Mouse (Mus musculus): ENCODE measurements around the gene Pam16.
A peak's percentile ranks its signal among the peaks of the same experiment; 100 is the strongest.

Pam16 gene

DNA sequence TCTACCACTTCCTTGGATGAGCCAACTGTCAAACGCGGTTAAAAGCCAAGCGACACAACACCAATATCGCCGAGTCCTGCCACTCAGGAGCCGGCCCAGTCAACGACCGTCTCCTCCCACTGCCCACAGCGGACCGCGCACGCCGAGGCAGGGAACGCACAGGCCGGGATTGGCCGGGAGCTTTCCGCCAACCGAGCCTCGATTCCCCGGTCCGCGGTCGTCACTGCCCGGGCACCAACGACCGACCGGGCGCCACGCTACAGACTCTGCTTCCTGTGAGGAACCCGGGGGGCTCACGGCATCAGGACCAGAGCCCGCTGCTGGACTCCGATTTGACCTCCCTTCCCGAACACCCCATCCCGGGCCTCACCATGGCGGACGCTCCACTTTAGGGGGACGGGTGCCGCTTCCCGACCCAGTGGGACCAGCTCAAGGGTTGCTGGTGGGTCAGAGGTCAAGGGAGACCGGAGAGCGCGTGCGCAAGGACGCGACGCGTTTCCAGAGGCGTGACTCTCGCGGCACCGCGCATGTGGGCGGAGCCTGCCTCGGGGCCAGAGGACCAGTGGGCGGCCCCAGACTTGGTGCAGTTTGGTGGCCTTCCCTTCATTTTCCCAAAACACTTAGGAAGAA lies at the start of gene Pam16:
Gene Pam16, minus strand, starts transcription at position 508 of the 630 bp plus-strand sequence.
- peak; percentile 93 for DNase-seq (ENCODE audit: low read depth, low spot score)

DNA sequence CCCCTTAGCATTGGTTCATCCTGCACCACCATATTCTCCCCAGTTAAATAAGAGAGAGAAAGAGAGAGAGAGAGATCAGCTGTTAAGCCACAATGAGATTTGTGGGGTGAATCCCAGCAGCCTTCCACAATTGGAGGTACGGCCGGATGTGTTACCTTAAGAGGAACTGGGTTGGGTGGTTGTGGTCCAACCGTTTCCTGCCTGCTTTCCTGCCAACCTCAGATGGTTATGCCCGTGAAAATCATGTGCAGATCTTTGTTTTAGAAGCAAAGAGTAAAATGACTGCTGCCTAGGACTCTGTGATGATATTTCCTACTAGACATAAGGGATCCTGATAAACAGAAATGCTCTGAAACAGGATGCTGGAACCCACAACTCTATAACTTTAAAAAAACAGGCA lies 49.3 kb upstream of the Pam16 start:
- no peak for DNase-seq (ENCODE audit: low read depth, low spot score)

DNA sequence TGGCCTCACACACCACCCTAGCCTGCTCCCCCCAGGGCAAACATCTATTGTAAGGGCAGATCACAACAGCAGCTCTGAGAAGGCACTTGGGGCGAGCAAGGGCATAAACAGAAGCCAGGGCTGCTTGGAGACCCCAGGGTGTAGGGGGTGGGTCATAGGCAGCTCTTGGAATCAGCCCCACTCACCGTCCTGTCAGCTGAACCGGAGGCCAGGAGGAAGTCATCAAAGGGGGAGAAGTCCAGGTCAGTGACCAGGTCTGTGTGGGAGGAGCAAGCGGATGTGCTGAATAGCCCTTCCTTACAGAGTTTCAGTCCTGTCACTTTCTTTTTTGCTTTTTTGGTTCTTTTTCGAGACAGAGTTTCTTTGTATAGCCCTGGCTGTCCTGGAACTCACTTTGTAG lies 45.5 kb upstream of the Pam16 start:
- no peak for DNase-seq (ENCODE audit: low read depth, low spot score)

DNA sequence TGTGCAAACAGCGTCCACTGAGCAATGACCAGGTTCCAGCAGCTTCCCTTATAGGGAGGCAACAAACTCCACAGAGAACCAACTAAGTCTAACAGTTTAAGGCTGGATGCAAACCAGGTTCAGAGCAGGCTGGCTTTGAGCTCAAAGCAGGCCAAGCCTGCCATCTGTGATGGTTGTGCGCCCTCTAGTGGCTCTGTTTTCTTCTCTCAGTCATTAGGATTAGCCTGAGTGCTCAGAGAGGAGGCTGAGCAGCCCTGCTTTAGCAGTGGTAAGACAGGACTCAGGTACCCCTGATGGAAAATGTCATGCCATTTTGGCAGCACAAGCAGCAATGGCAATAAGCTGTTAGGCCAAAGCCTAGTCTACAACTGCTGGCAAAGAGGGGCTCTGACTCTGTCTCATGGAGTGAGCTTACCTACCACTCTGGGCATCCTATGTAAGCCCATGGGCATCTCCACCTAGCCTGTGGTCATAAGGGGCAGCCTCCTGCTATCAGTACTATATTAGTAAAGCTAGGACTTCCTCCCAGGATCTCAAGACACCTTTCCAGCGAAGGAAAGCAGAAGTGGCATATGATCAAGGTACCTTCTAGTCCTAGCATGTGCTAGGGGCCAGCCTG lies 42.5 kb upstream of the Pam16 start:
- DNase-seq (ENCODE audit: low read depth, low spot score): peak; percentile 86

DNA sequence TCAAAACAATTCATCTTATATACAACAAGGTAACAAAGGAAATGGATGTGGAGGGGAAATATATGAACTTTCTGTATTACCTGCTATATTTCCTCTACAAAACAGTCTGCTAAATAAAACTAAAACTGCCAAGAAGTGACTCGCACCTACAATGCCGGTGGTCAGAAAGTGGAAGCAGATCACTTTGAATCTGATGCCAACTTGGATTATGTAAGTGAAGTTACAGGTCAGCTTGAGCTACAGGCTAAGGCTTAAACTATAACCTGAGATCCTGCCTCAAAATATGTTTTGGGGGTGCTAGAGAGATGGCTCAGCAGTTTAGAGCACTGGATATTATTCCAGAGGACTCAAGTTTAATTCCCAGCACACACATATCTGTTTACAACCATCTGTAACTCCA lies 40.9 kb upstream of the Pam16 start:
- DNase-seq (ENCODE audit: low read depth, low spot score): no peak

DNA sequence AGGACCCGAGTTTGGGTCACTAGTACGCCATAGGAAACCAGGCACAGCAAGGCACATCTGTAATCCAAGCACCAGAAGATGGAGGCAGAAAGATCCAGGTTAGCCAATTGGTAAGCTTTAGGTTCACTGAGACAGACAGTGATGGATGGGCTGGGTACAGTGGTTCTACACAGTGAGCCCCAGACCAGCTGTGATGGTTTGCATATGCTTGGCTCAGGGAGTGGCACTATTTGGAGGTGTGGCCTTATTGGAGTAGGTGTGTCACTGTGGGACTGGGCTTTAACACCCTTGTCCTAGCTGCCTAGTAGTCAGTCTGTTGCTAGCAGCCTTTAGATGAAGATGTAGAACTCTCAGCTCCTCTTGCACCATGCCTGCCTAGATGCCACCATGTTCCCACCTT lies 39.0 kb upstream of the Pam16 start:
- DNase-seq (ENCODE audit: low read depth, low spot score): no peak

DNA sequence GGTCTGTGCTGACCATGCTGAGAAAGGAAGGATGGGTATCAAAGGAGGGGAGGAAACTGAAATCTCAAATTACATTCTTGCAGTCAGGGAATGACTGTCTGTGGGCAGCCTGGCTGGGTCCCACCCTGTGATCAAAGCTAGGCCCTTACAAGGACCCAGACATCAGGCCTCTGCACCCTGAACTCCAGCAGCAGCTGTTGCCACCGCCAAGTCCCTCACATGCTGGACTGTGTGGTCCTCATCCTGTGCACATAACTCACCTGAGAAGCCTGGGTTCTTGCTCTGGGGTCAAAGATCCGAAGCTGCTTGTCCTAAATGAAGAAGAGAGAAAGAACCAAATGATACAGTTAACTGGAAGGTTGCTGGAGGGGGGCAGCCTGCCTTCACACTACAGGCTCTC lies 36.8 kb upstream of the Pam16 start:
- no peak for DNase-seq (ENCODE audit: low read depth, low spot score)

DNA sequence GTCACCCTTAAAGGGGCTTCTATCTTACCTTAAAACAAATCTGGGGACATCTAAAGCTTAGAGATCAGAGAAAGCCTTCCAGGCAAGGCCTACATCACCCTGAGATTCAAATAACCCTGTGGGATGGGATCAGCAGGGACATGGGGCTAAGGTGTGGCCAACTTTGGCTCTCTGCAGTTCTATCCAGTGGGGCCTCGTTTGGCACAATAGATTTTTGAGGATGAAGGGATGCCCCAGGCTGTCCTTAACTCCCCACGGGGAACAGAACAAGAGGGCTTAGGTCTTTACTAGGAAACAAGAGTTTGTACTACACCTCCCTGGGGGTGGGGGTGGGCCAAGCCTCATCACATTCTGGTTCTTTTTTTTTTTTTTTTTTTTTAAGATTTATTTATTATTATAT lies 34.5 kb upstream of the Pam16 start:
- no peak for DNase-seq (ENCODE audit: low read depth, low spot score)

DNA sequence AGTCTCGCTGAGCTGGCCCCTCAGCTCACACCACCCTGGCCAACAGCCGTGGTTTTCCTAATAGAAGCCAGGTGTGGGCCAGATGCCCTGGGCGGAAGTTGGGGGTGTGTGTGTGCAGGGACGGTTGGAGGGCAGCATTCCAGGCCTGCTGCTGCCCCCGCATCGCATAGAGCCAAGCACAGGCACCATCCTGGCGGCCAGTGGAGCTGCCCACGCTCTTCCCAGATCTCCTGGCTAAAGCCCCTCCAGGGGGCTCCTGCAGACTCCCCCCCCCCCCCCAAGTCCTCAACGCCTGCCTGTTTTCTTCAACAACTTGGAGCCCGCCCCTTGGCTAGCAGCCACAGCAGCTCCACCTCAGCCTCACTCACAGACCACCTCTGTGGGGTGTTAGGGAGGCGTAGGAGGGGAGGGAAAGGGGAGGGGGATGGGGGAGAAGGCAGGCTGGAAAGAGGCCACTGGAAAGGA lies 34.0 kb upstream of the Pam16 start:
- no peak for DNase-seq (ENCODE audit: low read depth, low spot score)

DNA sequence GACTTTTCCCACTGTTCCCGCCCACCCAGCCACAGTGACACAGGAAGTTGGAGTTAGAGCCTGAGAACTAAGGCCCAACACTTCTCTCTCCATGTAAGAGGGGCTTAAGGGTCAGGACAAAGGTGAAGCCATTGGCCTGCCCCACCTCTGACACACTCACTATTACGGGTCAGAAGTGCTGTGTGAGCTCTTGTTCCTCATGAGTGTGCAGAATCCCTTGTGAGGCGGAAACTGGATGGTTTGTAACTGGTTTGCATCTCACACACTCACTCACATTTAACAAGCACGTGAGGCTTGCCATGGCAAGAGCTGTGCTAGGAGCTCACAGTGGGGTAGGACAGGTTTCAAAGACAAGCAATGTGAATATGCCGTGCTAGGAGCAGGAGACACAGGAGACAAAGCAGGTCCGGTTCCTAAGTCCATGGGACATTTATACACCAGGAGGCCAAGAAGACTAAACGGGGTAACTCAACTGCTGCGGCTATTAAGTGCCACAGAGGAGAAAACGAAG lies 31.8 kb upstream of the Pam16 start:
- no peak for DNase-seq (ENCODE audit: low read depth, low spot score)

DNA sequence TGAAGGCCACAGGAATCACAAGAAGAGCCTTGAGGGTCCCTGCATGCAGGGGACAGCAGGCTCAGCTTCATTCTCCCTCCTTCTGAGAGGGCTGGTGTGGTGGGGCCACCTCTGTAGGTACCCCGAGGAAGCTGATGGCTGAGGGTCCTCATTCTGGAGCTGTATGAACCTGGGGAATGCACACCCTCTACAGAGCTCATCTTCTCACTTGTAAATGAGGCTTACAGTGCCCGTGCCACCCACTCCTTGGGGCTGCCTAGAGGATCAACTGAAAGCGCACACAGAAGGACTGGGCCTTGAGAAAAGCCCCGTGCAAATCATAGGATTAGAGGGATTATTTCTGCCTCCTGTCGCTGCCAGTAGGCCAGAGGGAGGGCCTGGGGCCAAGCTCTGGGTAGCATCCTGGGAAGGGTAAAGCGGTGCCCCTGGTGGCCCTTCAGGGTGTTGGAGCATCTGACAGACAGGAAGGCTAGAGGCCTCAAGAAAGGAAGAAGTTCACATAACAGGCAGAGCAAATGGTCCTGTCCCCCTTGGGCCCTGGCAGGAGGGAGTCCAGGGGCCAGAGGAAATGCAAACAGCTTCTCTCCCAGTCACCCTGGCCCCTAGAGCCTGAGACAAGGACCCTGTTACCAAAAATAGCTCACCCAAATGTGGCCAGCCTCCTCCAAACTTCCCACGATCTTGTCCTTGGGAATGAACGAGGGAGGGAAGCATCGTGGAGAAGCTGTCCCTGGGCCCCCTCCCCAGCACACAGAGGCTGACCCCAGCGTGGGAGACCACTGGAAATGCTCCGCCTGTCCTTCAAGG lies 31.2 kb upstream of the Pam16 start:
- DNase-seq (ENCODE audit: low read depth, low spot score): no peak

DNA sequence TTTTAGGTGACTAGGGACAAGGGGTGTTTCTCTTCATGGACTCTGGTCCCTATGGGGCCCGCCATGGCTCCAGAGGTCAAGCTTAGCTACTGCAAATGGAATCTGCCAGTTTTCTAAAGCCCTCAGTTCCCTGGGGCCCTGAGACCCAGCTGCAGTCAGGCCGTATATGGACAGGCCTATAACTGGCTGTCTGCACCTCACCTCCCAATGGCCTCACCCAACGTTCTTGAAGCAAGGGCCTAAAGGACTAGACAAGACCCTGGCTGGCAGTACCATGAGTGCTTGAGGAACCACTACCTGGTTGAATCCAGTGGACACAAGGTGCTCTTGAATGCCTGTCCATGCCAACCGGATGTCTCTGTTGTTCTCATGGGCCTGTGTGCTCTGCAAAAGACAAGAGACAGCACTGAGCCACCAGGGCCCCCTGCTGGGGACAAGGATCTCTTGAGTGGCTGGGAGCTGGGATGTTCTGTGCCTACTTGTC lies 30.5 kb upstream of the Pam16 start:
- no peak for DNase-seq (ENCODE audit: low read depth, low spot score)

DNA sequence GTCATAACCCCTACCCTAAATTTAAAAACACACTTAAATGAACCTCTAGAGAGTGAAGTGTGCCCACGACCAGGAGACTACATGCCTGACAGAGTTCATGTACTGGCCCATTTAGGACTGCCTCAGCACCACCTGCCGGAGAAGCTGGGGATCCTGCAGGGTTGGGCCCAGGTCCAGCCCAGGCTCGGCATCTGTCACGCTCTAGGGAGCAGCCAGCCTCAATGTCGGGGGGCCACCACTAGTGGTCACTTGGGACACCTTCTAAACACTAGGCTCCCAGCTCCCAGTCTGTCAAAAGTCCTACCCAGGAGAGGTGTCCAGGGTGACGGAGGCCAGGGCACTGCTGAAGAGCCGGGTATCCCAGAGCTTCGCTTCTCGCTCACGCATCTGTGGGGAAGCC lies 29.9 kb upstream of the Pam16 start:
- no peak for DNase-seq (ENCODE audit: low read depth, low spot score)

DNA sequence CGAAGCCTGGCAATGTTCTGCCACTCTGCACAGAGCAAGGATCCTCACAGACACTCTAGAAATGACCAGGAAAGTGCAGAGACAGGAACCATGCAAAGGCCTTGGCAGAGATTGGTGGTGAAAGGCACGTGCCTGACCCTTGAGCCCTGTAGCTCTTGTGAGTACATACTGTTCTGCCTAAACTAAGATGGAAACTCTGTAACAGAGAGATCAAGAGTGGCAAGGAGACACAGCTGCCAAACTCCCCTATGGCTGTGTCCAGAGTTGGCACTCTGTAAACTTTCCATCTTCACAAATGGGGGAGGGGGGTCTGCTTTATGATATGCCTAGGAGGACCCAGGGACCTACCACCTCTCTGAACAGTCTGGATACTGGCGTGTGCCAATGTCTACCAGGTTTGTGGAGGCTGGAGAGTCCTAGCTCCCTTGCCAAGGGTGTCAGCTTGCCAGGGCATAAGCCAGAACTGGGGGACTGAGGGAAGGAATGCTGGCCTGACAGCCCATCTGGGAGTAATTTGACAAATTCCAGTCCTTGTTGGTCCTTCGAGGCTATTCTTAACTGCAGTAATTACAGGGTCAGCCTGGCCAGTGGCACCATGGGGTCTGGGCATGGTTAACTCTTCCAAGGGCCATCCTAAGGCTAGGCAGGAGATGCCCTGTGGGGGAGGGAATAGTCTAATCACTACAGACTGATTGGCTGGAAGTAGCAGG lies 28.1 kb upstream of the Pam16 start:
- no peak for DNase-seq (ENCODE audit: low read depth, low spot score)

DNA sequence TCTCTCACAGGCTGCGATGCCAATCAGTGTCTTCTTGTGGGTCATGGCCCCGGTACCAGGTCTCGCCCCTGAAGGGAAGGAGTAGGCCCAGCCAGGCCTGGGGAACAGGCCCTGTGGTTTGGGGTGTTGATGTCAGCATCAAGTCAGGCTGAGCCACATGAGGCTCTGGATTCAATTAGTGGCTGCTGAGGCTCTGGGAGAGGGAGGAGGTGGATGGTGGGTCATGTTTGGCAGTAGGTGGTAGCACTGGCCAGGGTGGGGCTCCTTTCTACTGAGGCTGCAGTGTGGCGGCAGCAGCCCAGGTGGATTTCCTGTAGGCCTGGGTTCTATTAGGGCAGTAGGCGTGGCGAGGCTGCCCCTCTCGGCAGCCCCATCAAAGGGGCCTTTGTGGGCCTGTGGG lies 26.8 kb upstream of the Pam16 start:
- DNase-seq (ENCODE audit: low read depth, low spot score): no peak

DNA sequence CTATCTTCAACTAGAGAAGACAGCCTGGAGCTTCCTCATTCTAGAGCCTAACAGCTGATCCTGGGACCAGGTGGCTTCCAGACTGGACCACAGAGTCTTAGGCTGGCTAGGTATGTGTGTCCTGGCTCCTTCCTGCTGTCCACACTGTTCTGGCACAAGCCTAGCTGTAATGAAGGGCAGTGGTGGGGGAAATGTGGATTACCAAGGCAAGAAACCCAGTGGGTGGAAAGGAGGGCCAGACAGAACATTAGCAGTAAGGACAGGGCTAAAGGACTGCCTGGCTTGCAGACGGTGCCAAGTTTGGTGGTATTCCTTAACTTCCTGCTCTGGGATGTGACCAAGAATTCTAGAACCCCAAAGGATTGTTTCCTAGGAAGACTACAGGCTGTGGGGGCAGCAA lies 26.3 kb upstream of the Pam16 start:
- no peak for DNase-seq (ENCODE audit: low read depth, low spot score)

DNA sequence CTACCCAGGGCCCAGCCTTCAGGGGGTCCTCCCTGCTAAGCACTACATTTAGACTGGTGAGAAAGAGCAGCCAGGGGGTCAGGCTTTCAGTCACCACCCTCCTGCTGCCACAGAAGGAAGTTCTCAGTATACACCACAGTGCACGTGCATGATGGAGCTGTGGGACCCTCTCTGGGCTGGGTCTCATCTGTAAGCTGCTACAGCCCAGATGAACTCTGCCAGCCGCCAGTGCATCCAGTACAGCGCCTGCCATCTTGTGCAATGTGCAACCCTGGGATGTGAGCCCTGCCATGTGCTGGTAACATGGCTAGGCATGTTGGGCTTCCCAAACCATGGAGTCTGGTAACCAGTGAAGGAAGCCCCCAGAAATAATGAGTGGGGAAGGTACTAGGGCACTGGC lies 25.4 kb upstream of the Pam16 start:
- DNase-seq (ENCODE audit: low read depth, low spot score): no peak

DNA sequence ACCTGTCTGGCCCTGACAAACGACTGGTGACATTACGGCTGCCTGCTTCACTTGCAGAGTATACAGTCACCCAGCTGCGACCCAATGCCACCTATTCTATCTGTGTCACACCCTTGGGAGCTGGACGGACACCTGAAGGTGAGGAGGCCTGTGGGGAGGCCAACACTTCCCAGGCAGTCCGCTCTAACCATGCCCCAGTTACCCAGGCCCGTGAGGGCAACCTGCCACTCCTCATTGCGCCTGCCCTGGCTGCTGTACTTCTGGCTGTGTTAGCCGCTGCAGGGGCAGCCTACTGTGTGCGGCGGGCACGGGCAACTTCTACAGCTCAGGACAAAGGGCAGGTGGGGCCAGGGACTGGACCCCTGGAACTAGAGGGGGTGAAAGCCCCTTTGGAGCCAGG lies 24.9 kb upstream of the Pam16 start:
- DNase-seq (ENCODE audit: low read depth, low spot score): no peak

DNA sequence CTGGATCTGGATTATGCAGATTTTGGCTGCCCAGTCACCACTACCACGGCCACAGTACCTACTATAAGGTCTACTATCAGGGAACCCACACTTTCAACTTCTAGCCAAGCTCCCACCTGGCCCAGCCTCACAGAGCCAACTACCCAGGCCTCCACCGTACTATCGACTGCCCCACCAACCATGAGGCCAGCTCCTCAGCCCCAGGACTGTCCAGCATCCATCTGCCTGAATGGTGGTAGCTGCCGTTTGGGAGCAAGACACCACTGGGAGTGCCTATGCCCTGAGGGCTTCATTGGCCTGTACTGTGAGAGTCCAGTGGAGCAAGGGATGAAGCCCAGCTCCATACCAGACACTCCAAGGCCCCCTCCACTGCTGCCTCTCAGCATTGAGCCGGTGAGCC lies 24.4 kb upstream of the Pam16 start:
- DNase-seq (ENCODE audit: low read depth, low spot score): no peak

DNA sequence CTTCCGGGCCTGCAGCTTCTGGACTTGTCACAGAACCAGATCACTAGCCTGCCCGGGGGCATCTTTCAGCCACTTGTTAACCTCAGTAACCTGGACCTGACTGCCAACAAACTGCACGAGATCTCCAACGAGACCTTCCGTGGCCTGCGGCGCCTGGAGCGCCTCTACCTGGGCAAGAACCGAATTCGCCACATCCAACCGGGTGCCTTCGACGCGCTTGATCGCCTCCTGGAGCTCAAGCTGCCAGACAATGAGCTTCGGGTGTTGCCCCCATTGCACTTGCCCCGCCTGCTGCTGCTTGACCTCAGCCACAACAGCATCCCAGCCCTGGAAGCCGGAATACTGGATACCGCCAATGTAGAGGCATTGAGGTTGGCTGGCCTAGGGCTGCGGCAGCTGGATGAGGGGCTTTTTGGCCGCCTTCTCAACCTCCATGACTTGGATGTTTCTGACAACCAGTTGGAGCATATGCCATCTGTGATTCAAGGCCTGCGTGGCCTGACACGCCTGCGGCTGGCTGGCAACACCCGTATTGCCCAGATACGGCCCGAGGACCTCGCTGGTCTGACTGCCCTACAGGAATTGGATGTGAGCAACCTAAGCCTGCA lies 23.7 kb upstream of the Pam16 start:
- DNase-seq (ENCODE audit: low read depth, low spot score): no peak

DNA sequence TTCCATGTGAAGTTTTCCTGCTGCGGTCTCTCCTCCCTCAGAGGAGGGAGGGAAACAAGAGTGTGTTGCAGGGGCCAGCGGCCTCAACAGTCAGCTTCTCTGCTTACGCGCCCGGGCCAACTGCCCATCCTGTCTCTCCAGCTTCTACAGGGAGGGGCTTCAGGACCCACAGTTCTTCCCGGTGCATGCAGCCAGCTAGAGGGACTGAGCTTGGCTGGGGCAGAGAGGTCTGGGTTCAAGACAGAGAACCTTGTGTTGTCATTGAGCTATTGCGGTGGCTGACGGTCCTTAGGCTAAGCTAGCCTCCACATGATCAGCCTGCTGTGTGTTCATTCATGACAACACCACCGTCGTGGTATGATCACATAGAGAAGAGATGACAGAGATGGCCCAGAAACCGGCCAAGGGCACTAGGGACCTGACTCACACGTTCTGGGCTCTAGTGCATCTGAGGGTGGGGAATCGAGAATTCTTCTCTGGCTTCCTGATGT lies 22.9 kb upstream of the Pam16 start:
- no peak for DNase-seq (ENCODE audit: low read depth, low spot score)
